Mouse (Mus musculus) heart, adult 9 months (tissue): ENCODE data around the gene Ttc23.
A peak's percentile ranks its signal among the peaks of the same experiment; 100 is the strongest.

ENCODE experiments used
- DNase-seq, 2 experiments: peaks; one replicate each; pipeline ENCODE4 v3.0.0; 2022; ENCODE audit warnings: low spot score in 2 of 2

Gene Ttc23

GRCm38 (mm10) chr7:67801022-67801421 is 153.8 kb downstream of the Ttc23 start:
- no peak for DNase-seq

DNA sequence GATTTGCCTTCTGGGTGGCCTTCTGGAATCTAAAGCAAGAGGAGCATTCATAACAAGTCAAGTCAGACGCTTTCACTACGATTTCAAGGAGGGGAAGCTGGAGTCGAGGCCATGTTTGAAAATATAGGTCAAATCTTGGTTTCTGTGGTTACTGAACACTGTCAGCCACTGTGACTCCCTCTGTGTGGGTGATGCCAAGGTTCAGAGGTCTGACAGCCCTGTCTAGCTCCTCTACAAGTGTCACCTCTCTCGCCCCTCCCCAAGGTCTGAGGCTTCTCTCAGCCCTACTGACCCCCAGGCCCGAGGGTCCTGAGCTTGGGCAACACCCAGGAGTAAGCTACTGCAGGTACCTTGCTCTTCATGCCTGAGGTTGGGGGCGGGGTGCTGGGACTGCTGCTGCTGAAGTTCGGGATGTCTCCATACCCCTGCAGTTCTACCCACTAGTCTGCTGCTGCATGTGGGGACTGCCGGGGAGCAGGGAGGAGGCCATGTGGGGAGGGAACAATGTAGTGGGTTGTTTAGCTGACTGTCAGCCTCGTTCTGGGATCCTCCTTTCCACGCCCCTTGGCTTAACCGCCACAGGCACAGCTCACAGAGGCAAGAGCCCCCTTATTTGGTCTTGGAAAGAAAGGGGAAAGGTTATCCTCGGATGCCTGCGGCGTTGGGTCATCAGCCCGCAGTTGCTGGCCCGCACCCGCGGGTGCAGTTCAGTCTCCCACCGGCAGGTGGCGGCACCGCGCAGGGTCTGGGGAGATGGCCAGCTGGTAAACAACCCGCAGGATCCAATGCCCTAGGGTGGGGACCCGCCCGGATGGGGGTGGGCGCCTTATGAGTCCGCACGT is 156.0 kb downstream of the Ttc23 start:
- peak; percentile 75 to 80 for DNase-seq

- no peak for DNase-seq
These were observed 156.6 kb downstream of the Ttc23 start for GRCm38 (mm10) chr7:67803857-67804215.
